Mouse (Mus musculus) right cerebral cortex, adult 2 months (tissue): Measurements from ENCODE around the gene Abcb1a.
A peak's percentile ranks its signal among the peaks of the same experiment; 100 is the strongest.

ENCODE experiments used
- DNase-seq, 2 experiments: peaks; one replicate each; pipeline ENCODE4 v3.0.0; 2021 to 2022; ENCODE audit warnings: low spot score in 2 of 2

The Abcb1a gene

GRCm38 (mm10) chr5:8659911-8660737, at the start of gene Abcb1a:
Gene Abcb1a, plus strand, starts transcription at chr5:8660077.
- peak; percentile 6 to 15 for DNase-seq

- DNase-seq, result peak; percentile 67 to 69
These were observed 37.7 kb upstream of the Abcb1a start for GRCm38 (mm10) chr5:8622071-8622595.

GRCm38 (mm10) chr5:8622596-8623231, 37.2 kb upstream of the Abcb1a start, which contains the start of gene Rundc3b:
Gene Rundc3b, minus strand, starts transcription at chr5:8622952.
- DNase-seq, result peak; percentile 90 to 93

- no peak for DNase-seq
These were observed 27.0 kb upstream of the Abcb1a start for GRCm38 (mm10) chr5:8632901-8633300.

GRCm38 (mm10) chr5:8634489-8634975, 25.3 kb upstream of the Abcb1a start:
- DNase-seq, result no peak

DNA sequence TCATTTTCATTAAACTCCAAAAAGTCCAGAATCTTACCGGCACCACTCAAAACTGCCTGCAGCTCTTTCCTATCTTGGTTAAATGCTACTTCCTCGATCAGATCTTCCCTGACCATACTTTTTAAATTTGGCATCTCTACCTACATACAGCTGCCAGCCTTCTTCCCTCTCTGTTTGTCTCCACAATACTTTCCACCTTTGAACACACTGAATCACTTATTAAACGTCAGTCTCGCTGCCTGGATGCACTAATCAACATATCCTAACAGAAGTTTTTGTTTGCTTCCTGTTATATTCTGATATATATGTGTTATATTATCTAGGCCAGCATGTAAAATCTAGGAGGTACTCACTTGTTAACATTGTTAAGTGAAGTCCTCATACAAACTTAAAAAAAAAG, 11.6 kb upstream of the Abcb1a start:
- no peak for DNase-seq

DNA sequence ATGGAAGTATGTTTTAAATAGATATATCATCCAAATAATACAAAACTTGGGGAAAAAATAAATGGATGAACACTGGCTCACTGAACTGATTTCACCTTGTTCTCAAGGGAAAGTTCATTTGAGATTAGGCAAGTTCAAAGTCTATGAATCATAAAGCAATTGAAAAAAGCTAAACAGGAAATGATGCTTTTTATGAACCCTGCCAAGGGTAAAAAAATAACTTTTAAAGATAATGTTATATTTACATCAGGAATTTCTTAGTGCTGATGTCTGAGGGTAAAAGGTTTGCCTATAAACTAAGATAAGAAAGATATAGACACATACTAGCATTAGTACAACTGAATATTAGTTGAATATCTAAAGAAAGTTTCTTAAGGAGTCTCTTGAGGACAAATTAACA, 11.1 kb upstream of the Abcb1a start:
- DNase-seq, result no peak

DNA sequence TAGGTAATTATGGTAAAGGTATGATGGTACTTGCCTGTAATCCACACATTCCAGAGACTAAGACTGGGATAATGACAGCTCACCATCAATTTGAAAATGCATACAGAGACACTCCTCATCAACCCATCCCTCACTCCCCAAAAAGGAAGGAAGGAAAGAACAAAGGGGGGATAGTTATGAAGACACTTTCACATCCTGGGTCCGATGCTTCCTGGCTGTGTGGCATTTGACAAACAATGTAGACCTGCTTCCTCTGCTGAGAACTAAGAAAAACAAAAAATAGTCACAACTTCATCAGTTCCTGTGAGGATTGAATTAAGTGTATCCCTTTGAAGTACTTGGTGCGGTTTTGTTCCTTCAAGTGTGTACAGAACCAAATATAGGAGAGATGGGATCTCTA, 7.8 kb upstream of the Abcb1a start:
- no peak for DNase-seq

- DNase-seq, result no peak
These were observed 868 bp downstream of the Abcb1a start for GRCm38 (mm10) chr5:8660738-8661151.

GRCm38 (mm10) chr5:8664678-8665077, 4.8 kb downstream of the Abcb1a start:
- DNase-seq, result no peak

GRCm38 (mm10) chr5:8667758-8668474, 8.0 kb downstream of the Abcb1a start:
- no peak for DNase-seq

- no peak for DNase-seq
These were observed 9.7 kb downstream of the Abcb1a start for GRCm38 (mm10) chr5:8669606-8670005.

DNA sequence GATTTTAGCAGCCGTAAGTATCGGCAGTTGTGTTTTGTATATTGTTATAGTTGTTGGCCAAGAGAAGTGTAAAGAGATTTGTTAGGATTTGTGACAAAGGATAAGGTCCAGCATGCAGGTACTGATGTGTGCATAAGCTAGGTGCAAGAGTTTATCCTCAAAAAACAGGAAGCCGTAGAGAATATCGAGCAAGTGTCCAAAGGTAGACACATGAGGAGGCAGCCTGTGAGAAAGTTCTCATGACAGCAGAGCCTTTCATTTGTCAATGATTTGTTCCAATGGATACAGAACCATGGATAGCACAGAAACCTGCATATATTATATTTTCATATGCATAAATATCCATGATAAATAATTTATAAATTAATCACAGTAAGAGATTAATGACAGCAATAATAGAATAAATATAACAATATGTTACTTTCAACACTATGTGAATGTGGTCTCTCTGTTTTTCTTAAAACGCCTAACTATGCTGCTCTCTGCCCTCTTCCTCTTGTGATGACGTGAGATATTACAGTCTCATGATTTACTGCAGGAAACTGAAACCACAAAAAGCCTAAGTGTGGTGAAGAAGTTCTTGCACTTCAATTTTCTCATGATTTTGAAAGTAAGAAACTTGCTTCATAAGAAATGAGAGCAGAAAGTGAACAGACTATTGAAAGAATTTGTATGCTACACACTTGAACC, 15.5 kb downstream of the Abcb1a start:
- DNase-seq, result no peak

GRCm38 (mm10) chr5:8675952-8676262, 16.0 kb downstream of the Abcb1a start:
- no peak for DNase-seq

GRCm38 (mm10) chr5:8681166-8681565, 21.3 kb downstream of the Abcb1a start:
- DNase-seq, result no peak

- DNase-seq, result no peak
These were observed 23.8 kb downstream of the Abcb1a start for GRCm38 (mm10) chr5:8683686-8684085.

DNA sequence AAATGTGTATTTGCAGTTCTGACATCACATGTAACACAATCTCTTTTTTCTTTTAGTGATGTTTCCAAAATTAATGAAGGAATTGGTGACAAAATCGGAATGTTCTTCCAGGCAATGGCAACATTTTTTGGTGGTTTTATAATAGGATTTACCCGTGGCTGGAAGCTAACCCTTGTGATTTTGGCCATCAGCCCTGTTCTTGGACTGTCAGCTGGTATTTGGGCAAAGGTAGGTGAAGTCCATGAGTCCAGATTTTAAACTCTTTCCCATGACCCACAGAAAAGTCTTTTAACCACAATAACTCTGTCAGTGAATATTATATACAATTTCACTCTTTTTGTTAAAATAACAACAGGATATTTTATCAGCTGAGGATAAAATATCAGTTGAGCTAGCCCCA, 26.2 kb downstream of the Abcb1a start:
- no peak for DNase-seq

GRCm38 (mm10) chr5:8687550-8687949, 27.7 kb downstream of the Abcb1a start:
- no peak for DNase-seq

- no peak for DNase-seq
These were observed 56.2 kb downstream of the Abcb1a start for GRCm38 (mm10) chr5:8716061-8716460.

DNA sequence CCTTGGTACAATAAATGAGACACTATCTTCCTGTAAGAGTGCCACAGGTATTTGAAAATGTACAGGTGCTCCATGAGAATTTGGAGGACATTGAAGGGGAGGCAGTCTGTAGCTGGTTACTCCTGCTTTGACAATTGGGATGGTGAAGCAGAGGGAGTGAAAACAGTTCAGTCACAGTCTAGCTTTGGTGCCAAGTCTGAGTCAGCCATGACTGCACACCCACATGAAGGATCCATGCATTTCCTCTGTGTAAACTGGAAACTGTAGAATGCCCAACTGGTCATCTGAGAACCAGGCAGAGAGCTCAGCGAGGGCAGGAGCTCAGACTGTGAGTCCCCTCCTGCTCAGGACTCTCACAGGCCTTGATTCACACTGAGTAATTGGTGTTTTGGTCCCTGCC, 59.7 kb downstream of the Abcb1a start:
- DNase-seq, result peak; percentile 8 to 12

DNA sequence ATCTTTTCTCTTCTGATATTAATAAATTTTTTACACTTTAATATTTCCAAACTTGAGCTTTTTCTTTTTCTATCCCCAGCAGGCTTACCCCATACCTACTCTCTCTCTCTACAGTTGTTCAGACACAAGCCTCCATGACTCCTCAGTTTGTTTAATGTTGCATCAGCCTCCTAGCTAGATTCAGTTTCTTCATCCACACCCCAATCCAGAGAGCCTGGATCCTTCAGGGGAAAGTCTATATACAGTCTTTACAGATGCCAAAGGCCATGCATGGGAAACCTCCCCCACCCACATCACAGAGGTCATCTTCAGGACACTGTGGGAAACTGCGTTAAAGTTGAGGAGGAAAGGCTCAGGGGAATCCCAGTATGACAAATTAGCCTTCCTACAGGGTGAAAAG, 62.3 kb downstream of the Abcb1a start:
- no peak for DNase-seq

DNA sequence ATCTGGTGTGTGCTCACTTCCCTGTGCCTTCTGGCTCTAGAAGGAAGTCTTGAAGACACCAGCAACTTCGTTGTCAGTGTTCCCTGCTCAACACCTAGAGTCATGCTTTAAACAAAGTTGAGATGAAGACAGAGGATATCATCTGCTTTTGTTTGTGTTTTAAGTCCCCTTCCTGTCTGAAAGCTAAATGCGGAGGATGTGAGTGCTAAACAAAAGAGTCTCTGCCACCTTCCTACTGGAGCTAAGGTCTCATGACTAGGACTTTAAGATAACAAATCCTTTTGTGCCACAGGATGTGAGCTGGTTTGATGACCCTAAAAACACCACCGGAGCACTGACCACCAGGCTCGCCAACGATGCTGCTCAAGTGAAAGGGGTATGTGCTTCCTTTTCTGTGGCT, 63.0 kb downstream of the Abcb1a start:
- no peak for DNase-seq
